Mouse (Mus musculus) liver, adult 2 months (tissue): ENCODE measurements around the gene Ydjc.

Experiments
- CTCF ChIP-seq: fragments of 200-500 bp; IDR thresholded peaks from 2 replicates; pipeline ENCODE4 v1.5.1; 2011; ENCODE audit warnings: low read depth, low read length, control low read depth
- POLR2A ChIP-seq: fragments of 200-500 bp; IDR thresholded peaks from 2 replicates; pipeline ENCODE4 v1.6.1; 2011; ENCODE audit warnings: low read length, control low read depth; ENCODE audit not compliant: insufficient read depth; ENCODE audit errors: extremely low read depth

DNA sequence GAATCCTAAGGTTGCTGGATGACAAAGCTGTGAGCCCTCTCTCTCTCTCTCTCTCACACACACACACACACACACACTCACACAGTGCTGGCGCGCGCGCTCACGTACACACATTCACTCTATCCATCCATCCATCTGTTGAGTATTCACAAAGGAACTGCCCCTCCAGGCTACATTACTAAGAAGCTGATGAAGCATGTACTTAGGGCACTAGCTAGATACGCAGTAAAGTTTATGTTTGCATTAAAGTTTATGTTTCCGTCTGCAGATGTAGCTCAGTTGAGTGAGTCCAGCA, 11.6 kb upstream of the Ydjc start:
- TF ChIP-seq CTCF, result no peak
- no peak for TF ChIP-seq POLR2A
